Mouse (Mus musculus): Measurements from ENCODE around the gene Ermp1. TPM values are rescaled to one million over a fixed set of nuclear protein-coding genes. Genes with fewer than 3 reads are reported as not detected.

The Ermp1 gene
- polyA plus RNA-seq, 1 experiment from 2014 or later, result 7.0 TPM

GRCm38 (mm10) chr19:29666965-29667594 is 18.9 kb upstream of the Ermp1 start:
- H3K27me3 ChIP-seq (ENCODE audit: control insufficient read depth, insufficient read depth, low read length), result no peaks in the 10 kb centered on the region
- no peak overlapping the region for H3K9ac ChIP-seq (replicated peaks; ENCODE audit: low read length)
- no peaks in the 10 kb centered on the region for H3K4me1 ChIP-seq (ENCODE audit: control insufficient read depth, insufficient read depth, low read length)
- no peak for ATAC-seq (ENCODE audit: low FRiP score, low TSS enrichment)
- whole genome bisulfite sequencing, result 87% methylated on average over 5 of the region's 5 CpGs
- H3K36me3 ChIP-seq (ENCODE audit: control insufficient read depth, insufficient read depth, low read length), result no peaks in the 10 kb centered on the region
- no peaks in the 10 kb centered on the region for H3K9me3 ChIP-seq (ENCODE audit: control insufficient read depth, low read length)
- no peak overlapping the region for H3K4me3 ChIP-seq (replicated peaks; ENCODE audit: low read depth, low read length)
- no peak overlapping the region for H3K27ac ChIP-seq (replicated peaks; ENCODE audit: low read depth, low read length)
- no peak for DNase-seq
- H3K4me2 ChIP-seq (ENCODE audit: low read length), result no peak overlapping the region

GRCm38 (mm10) chr19:29666164-29666563 is 17.9 kb upstream of the Ermp1 start:
- Histone ChIP-seq H3K9ac (replicated peaks; ENCODE audit: low read length) (no peak overlapping the region), H3K4me3 (replicated peaks; ENCODE audit: low read depth, low read length) (no peak overlapping the region), H3K27me3 (ENCODE audit: control insufficient read depth, insufficient read depth, low read length) (no peaks in the 10 kb centered on the region), H3K4me1 (ENCODE audit: control insufficient read depth, insufficient read depth, low read length) (no peaks in the 10 kb centered on the region), H3K36me3 (ENCODE audit: control insufficient read depth, insufficient read depth, low read length) (no peaks in the 10 kb centered on the region), H3K4me2 (ENCODE audit: low read length) (no peak overlapping the region), H3K9me3 (ENCODE audit: control insufficient read depth, low read length) (no peaks in the 10 kb centered on the region), H3K27ac (replicated peaks; ENCODE audit: low read depth, low read length) (no peak overlapping the region)
- ATAC-seq (ENCODE audit: low FRiP score, low TSS enrichment) (no peak), DNase-seq (no peak)
- 86% methylated on average over 4 of the region's 4 CpGs for WGBS

DNA sequence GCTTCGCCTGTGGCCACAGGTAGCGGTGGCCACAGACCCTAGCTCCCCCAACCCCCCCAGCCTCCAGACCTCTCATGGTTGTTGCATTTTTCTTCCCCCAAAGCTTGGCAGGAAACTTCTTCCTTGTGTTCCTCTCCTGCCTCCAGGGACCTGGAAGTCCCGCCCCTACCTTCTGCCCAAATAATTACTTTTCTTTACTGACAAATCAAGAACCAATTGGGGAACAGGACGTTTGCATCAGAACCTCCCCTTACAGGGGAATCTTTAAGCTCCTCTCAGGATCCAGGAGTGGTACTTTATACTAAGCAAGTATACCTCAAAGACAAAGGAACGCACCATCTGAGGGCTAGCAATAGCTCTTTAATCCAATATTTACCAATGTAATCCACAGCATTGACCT is 16.7 kb upstream of the Ermp1 start:
- WGBS, result 86% methylated on average over 5 of the region's 5 CpGs
- Histone ChIP-seq H3K4me1 (ENCODE audit: control insufficient read depth, insufficient read depth, low read length) (no peaks in the 10 kb centered on the region), H3K36me3 (ENCODE audit: control insufficient read depth, insufficient read depth, low read length) (no peaks in the 10 kb centered on the region), H3K9me3 (ENCODE audit: control insufficient read depth, low read length) (no peaks in the 10 kb centered on the region), H3K27ac (replicated peaks; ENCODE audit: low read depth, low read length) (no peak overlapping the region), H3K4me2 (ENCODE audit: low read length) (no peak overlapping the region), H3K9ac (replicated peaks; ENCODE audit: low read length) (no peak overlapping the region), H3K4me3 (replicated peaks; ENCODE audit: low read depth, low read length) (no peak overlapping the region), H3K27me3 (ENCODE audit: control insufficient read depth, insufficient read depth, low read length) (no peaks in the 10 kb centered on the region)
- ATAC-seq (ENCODE audit: low FRiP score, low TSS enrichment) (no peak), DNase-seq (no peak)

DNA sequence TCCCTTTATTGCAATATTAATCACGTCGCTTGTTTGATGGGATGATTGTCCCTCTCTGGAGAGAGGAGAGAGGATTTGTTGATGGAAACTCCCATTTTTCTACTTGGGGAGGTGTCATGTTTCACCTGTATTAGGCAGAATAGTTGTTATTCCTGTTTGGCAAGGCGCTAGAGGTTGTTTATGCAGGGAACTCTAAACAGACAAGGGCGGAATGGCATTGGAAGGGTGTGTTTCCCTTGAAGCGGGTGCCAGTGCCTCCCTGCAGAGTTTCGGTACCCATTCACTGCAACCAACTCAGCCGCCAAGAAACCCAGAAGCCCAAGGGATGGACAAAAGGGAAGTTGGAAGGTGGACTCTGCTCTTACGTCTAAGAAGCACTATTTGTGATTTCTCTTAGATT is 15.6 kb upstream of the Ermp1 start:
- H3K4me2 ChIP-seq (ENCODE audit: low read length), result no peak overlapping the region

DNA sequence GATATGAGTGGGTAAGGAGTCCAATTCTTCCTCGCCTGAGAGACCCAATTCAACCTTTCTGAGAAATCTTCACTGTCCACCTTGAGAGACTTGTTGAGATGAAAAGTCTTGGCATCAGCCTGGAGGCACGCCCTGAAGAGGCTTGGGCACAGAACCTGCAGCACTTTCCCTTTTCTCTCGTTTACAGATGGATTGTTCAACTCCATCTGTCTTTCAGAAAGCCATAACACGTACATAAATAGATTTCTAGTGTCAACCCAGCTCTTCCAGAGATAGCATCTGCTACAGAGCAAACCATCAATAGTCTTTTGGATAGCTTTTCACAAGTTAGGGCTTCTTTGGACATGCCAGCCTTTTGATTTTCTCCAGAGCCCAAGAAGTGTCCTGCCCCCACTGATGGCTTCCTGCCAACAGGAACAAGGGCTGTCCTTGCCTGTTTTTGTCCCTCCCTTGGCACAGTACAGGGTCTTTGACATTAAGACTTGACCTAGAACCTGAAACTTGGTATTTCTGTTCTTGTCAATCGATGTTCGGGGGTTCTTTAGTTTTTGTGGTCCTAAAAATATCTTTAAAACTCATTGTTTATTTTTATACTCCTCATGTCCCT is 13.9 kb upstream of the Ermp1 start:
- Histone ChIP-seq H3K4me2 (ENCODE audit: low read length) (no peak overlapping the region), H3K27ac (replicated peaks; ENCODE audit: low read depth, low read length) (no peak overlapping the region), H3K4me3 (replicated peaks; ENCODE audit: low read depth, low read length) (no peak overlapping the region), H3K27me3 (ENCODE audit: control insufficient read depth, insufficient read depth, low read length) (no peaks in the 10 kb centered on the region), H3K4me1 (ENCODE audit: control insufficient read depth, insufficient read depth, low read length) (no peaks in the 10 kb centered on the region), H3K36me3 (ENCODE audit: control insufficient read depth, insufficient read depth, low read length) (no peaks in the 10 kb centered on the region), H3K9me3 (ENCODE audit: control insufficient read depth, low read length) (no peaks in the 10 kb centered on the region), H3K9ac (replicated peaks; ENCODE audit: low read length) (no peak overlapping the region)
- DNase-seq (no peak), ATAC-seq (ENCODE audit: low FRiP score, low TSS enrichment) (no peak)
- WGBS, result 86% methylated on average over 6 of the region's 6 CpGs

More for the DNA sequence above, 15.6 kb upstream of the Ermp1 start:
- H3K4me3 ChIP-seq (replicated peaks; ENCODE audit: low read depth, low read length), result no peak overlapping the region
- no peak overlapping the region for H3K9ac ChIP-seq (replicated peaks; ENCODE audit: low read length)
- H3K9me3 ChIP-seq (ENCODE audit: control insufficient read depth, low read length), result no peaks in the 10 kb centered on the region
- ATAC-seq (ENCODE audit: low FRiP score, low TSS enrichment), result no peak
- no peaks in the 10 kb centered on the region for H3K27me3 ChIP-seq (ENCODE audit: control insufficient read depth, insufficient read depth, low read length)
- H3K36me3 ChIP-seq (ENCODE audit: control insufficient read depth, insufficient read depth, low read length), result no peaks in the 10 kb centered on the region
- DNase-seq, result no peak
- H3K4me1 ChIP-seq (ENCODE audit: control insufficient read depth, insufficient read depth, low read length), result no peaks in the 10 kb centered on the region
- H3K27ac ChIP-seq (replicated peaks; ENCODE audit: low read depth, low read length), result no peak overlapping the region
- 78% methylated on average over 8 of the region's 8 CpGs for WGBS

DNA sequence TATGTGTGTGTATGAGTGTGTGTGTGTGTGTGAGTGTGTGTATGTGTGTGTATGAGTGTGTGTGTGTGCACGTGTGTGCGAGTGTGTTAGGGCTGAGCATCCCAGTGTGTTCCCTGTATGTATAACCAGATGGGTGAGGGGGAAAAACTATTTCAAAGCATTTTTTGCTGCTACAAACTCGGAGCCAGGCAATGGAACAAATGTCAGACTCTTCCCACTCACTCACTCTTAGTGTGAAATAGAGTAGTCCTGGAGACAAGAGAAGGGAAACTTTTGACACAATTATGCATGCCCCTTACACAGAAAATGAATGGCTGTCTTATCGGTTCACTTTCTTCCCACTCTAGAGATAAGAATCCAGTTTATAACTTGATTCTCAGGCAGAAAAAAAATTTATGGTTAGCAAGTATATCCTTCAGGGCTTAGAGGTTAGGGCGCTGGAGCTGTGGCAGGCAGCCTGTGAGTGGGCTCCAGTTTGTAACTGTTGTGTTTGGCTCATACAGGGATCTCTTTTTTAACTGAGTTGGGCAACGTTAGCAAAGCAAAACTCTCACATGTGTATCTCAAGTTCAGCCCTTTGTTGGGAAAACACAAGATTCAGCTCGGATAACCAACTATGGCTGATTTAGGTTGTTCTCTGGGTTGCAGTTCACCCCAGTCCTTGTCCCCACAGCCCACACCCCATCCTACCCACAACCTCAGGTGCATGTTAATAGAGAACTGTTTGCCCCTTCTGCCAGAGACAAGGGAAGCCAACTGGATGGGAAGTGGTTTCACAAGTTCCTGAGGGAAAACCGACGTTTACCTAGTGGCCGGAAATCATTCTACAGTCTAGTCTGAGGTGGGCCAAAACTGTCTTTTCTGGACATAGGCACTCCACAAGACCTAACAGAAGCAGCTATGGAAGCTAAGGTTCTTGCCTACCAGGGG is 12.9 kb upstream of the Ermp1 start:
- DNase-seq, result no peak
- no peaks in the 10 kb centered on the region for H3K4me1 ChIP-seq (ENCODE audit: control insufficient read depth, insufficient read depth, low read length)
- no peaks in the 10 kb centered on the region for H3K27me3 ChIP-seq (ENCODE audit: control insufficient read depth, insufficient read depth, low read length)
- H3K27ac ChIP-seq (replicated peaks; ENCODE audit: low read depth, low read length), result no peak overlapping the region
- 87% methylated on average over 10 of the region's 10 CpGs for WGBS
- no peak overlapping the region for H3K4me2 ChIP-seq (ENCODE audit: low read length)
- no peak overlapping the region for H3K4me3 ChIP-seq (replicated peaks; ENCODE audit: low read depth, low read length)
- H3K9ac ChIP-seq (replicated peaks; ENCODE audit: low read length), result no peak overlapping the region
- no peaks in the 10 kb centered on the region for H3K9me3 ChIP-seq (ENCODE audit: control insufficient read depth, low read length)
- no peak for ATAC-seq (ENCODE audit: low FRiP score, low TSS enrichment)
- no peaks in the 10 kb centered on the region for H3K36me3 ChIP-seq (ENCODE audit: control insufficient read depth, insufficient read depth, low read length)

- 74% methylated on average over 6 of the region's 6 CpGs for WGBS
- Histone ChIP-seq H3K9me3 (ENCODE audit: control insufficient read depth, low read length) (no peaks in the 10 kb centered on the region), H3K4me3 (replicated peaks; ENCODE audit: low read depth, low read length) (no peak overlapping the region), H3K27ac (replicated peaks; ENCODE audit: low read depth, low read length) (no peak overlapping the region), H3K36me3 (ENCODE audit: control insufficient read depth, insufficient read depth, low read length) (no peaks in the 10 kb centered on the region), H3K27me3 (ENCODE audit: control insufficient read depth, insufficient read depth, low read length) (no peaks in the 10 kb centered on the region), H3K9ac (replicated peaks; ENCODE audit: low read length) (no peak overlapping the region), H3K4me1 (ENCODE audit: control insufficient read depth, insufficient read depth, low read length) (no peaks in the 10 kb centered on the region), H3K4me2 (ENCODE audit: low read length) (no peak overlapping the region)
- DNase-seq (no peak), ATAC-seq (ENCODE audit: low FRiP score, low TSS enrichment) (no peak)
Observed at GRCm38 (mm10) chr19:29659705-29660104, 11.5 kb upstream of the Ermp1 start.

DNA sequence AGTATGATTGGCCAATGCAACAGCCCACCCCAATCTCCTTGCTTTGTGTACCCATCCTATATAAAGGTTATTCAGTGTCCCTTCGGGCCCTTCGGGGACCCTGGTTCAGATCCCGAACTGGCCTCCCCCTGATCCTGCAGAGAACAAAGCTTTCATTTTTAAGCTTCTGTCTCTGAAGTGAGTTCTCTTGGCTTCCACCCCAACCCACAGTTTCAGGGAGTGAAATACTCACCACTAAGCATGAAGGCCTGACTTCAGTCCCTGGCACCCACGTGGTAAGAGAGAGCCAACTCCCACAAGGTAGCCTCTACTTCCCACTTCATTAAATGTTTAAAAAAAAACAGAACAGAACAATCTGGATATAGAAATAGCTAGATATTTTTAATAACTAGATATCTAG is 10.6 kb upstream of the Ermp1 start:
- Histone ChIP-seq H3K9ac (replicated peaks; ENCODE audit: low read length) (no peak overlapping the region), H3K4me2 (ENCODE audit: low read length) (no peak overlapping the region), H3K4me1 (ENCODE audit: control insufficient read depth, insufficient read depth, low read length) (no peaks in the 10 kb centered on the region), H3K9me3 (ENCODE audit: control insufficient read depth, low read length) (no peaks in the 10 kb centered on the region), H3K27me3 (ENCODE audit: control insufficient read depth, insufficient read depth, low read length) (no peaks in the 10 kb centered on the region), H3K27ac (replicated peaks; ENCODE audit: low read depth, low read length) (no peak overlapping the region), H3K36me3 (ENCODE audit: control insufficient read depth, insufficient read depth, low read length) (no peaks in the 10 kb centered on the region), H3K4me3 (replicated peaks; ENCODE audit: low read depth, low read length) (no peak overlapping the region)
- ATAC-seq (ENCODE audit: low FRiP score, low TSS enrichment), result no peak
- WGBS, result 91% methylated on average over 4 of the region's 4 CpGs
- DNase-seq, result no peak

Data from midbrain, embryonic 14.5 days (tissue).